Mouse (Mus musculus) G1E (cell line): ENCODE results near the gene Pip5k1b.

Experiments
- CTCF ChIP-seq: IDR thresholded peaks from 2 replicates; pipeline ENCODE4 v1.5.1; 2012; ENCODE audit warnings: low read depth, low read length, inconsistent platforms, mixed read lengths
- TAL1 ChIP-seq: conservative IDR thresholded peaks from 2 replicates; pipeline ENCODE4 v1.6.1; 2012; ENCODE audit warnings: low read depth, low read length, inconsistent platforms, mixed read lengths

DNA sequence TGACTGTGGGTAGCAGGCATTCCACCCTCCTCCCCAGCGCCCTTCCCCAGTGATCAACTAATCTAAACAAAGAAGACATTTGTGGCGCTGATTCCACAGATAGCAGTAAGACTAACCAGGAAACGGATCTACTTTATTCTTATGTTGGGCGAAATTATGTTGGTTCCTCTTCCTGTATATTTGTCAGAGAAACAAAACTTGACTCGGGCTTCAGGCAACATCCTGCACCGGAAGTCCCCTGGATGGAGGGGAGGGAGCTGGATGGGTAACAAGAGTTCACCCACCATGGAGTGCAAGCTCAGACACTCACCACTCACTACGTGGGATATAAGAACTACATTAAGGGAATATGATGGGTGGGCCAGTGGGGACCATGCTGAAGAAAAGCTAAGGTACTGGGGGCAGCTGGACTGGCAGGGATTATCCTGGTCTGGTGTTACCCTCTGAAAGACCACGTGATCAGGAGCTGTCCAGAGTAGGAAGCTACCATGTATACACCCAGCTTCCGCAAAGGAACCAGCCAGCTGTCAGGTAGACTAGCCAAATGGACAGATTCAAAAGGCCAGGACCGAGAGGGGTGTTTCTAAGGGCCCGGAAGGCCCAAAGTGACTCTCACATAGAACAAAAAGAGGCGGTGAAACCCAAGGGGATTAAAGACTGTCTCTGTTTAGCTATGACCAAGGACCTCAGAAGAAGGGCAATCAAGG lies 219.1 kb downstream of the Pip5k1b start:
- TF ChIP-seq TAL1, result no peak
- no peak for TF ChIP-seq CTCF
